Mouse (Mus musculus) adrenal gland, postnatal 36 days (tissue): ENCODE measurements at regions not wholly inside any gene's neighbourhood (a gene's known extent, or its start where the extent isn't known, plus 50 kb on each side); places are given as distances from the start of the nearest gene placed in this dataset.

Experiments
- DNase-seq, 2 experiments: peaks; one replicate each; pipeline ENCODE4 v3.0.0; 2021; ENCODE audit warnings: mixed read lengths in 1 of 2

DNA sequence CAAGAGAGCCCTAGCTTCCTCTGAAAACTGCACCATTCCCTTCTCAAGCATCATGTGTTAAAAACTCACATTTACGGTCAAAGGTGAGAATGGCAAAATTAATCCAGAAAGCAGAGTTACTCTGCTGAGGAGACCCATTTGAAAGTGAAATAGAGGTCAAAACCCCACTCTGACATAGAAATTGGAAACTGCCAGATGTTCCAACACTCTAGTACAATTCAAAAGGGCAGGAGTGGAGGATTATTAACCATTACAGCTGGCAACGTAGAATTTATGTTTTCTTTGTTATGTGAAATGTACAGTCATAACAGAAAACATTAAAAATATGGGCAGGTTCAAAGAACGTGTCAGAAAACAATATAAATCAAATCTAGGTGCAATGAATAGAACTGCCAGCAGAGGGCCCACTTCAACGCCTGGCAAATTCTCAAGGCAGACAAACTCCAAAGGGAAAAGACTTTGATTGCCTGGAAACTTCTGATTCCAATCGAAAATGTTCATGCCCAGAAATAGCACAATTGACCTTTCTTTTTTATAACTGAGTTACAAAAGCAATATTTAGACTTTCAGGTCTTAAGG is 54.2 kb upstream of the Rfpl4b start:
- peak; percentile 47 to 59 for DNase-seq

DNA sequence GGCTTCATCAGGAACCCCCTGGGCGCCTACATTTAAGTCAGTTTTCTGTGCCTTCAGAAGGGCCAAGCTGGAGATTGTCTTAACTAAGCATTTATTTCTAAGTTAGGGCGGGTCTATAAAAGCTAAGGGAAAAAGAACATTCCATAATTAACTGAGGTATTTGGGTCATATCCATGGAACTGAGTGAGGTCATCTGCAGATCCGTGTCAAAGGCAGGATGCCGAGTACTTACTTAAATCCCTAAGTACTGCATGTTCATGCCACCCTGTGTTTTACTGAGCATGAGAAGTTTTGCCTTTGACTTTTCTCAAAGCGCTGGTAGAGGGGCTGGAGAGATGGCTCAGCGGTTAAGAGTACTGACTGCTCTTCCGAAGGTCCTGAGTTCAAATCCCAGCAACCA is 57.7 kb upstream of the Rfpl4b start:
- no peak for DNase-seq

- DNase-seq, result no peak
Observed at GRCm38 (mm10) chr10:38880642-38881187, 59.1 kb upstream of the Rfpl4b start.

DNA sequence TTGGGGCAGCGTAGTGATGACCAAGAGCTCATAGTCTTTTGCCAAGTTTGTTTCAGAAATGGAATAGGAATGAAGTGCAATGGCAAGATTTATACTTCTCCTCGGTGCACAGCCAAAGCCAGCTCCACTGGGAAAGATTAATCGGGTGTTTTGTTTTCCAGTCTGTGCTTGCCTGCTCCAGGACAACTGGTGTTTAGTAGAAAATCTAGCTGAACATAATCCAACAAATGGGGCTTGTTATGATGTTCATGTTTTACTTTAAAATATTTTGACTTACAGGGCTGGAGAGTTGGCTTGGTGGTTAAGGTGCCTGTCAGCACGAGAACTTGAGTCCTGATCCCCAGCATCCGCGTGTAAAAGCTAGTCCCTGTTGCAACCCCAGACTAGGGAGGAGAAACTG is 60.6 kb upstream of the Rfpl4b start:
- peak; percentile 46 to 56 for DNase-seq

GRCm38 (mm10) chr10:38883816-38884599 is 62.4 kb upstream of the Rfpl4b start:
- no peak for DNase-seq

GRCm38 (mm10) chr10:38884641-38885040 is 63.1 kb upstream of the Rfpl4b start:
- no peak for DNase-seq

- DNase-seq, result no peak
Observed at GRCm38 (mm10) chr10:38886441-38886840, 64.9 kb upstream of the Rfpl4b start.

- no peak for DNase-seq
Observed at GRCm38 (mm10) chr10:38887896-38888295, 66.3 kb upstream of the Rfpl4b start.

- DNase-seq, result no peak
Observed at GRCm38 (mm10) chr10:38894706-38895105, 70.6 kb upstream of the Lama4 start.

DNA sequence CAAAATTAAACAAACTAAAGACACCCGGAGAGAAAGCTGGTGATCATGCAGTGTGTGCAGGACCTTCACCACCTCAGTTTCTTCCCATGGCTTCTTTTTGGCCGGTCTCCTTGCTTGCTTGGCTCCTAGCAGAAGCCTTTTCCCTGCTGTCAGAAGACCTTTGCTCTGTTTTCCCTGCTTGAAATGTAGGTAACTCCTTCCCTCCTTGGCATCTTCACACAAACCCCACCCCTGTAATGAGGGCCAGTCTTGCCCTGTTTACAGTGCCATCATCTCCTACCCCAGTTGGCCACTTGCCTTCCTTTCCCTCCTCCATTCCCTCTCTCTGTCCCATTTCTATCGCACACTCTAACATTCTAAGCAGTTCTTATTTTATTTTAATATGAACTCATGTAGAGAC is 69.7 kb upstream of the Lama4 start:
- DNase-seq, result peak in 1 of 2 experiments; percentile 21

DNA sequence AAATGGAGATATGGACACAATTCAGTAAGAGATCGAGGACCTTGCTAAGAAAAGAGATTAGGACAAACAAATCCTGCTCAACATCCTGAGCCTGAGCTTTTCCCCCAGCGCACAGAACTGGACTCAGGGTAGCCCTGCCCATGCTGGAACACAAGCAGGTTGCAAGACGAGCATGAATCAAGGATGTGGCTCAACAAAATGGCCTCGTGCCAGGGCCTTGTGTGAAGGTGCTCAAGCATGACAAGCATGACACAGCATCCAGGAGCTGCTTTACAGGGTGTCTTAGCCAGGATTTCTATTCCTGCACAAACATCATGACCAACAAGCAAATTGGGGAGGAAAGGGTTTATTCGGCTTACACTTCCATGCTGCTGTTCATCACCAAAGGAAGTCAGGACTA is 67.7 kb upstream of the Lama4 start:
- DNase-seq, result peak; percentile 62 to 87

DNA sequence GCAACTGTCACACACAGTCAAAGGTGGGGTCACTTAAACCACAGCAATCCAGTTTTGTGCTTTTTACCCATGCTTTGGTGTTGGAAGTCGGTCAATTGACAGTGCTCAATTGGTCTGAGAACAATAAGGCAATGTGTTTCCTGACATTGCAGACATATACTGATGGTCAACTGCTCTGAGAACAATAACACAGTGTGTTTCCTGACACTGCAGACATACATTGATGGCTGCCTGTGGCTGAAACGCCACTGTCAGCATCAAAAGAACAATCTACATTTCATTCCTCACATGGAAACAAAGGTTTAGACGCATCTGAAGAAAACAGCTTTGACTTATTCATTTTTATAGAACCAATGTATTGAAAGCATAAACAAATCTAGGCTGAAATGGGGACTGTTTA is 59.2 kb upstream of the Lama4 start:
- DNase-seq, result no peak

GRCm38 (mm10) chr10:38907835-38908234 is 57.5 kb upstream of the Lama4 start:
- no peak for DNase-seq

DNA sequence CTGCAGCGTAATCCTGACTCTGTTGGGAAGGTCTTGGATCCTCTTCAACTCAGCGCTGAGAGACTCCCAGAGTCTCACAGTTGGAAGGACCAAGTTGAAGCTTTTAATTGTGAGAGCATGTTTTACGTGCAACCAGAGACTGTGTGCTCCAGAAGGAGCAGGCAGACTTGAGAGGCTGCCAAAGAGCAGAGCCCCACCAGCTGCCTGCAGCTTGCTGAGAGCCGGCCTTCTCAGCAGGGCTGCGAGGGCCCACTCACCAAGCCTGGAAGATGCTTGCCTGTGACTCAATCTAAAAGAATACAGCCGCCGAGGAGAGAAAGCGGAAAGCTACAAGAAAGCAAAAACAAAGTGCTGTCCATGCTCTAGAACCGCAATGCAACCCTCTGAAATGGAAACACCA is 57.0 kb upstream of the Lama4 start:
- peak; percentile 7 to 39 for DNase-seq

DNA sequence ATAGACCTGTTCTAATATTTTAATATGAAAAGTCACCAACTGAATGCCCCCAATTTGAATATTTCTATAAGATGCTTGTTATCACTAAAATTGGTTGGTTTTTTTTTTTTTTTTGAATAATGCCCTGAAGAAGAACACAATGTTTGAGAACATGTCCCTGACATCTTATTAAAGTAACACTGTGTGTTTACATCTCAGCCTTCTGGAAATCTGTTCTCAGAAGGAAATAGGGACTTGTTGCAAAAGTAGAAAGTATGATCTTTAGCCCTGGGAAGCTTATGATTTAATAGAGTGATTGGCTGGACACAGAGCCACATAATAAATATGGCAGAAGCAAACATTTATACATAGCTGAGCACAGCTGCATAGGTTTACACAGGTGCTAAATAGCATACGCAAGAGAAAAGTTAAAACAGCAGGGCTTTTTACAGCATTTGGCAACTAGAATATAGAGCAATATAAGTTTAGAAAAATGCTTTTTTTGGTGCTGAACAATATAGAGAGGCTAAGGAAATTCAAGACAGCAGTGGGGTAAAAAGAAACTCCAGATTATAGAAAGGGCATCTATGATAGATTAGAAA is 56.1 kb upstream of the Lama4 start:
- DNase-seq, result no peak

DNA sequence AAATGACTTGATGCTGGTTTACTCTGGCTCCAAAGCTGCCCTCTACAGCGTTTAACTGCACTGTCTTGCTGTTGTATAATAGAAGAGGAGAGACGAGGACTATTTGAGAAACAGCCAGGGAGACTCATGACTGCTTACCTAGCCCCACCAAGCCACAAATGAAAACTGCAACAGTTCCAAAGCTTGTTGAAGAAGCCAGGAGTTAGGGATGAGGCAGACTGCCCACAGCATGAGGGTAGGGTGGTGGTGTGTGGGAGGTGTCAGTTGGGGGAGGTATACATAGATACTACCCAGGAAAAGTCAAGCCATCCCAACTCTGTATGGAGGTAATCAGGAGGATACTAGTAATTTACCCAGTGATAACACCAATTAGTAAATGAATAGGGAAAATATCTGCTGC is 55.5 kb upstream of the Lama4 start:
- no peak for DNase-seq

DNA sequence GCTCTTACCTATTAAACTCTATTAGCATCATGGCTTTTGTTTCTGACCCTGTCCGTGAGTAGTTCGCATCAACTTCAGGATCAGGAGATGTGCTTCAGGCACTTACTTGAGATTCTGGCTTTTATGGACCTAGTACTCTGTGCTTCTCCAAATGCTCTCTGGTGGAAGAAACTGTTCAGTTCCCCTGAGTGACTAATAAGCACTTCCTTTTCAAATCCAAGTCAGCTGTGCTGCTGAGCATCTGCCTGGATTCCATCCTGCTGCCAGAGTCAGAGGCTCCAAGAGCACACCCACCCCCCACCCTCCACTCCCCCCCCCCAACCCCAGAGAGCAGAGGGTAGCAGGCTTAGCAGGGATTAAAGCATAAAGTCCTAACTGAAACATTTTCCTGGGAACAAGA is 52.3 kb upstream of the Lama4 start:
- DNase-seq, result no peak
